Mouse (Mus musculus): Measurements from ENCODE around the gene Gdf3. TPM values are rescaled to one million over a fixed set of nuclear protein-coding genes. Genes with fewer than 3 reads are reported as not detected.
A peak's percentile ranks its signal among the peaks of the same experiment; 100 is the strongest.
"Not testable (repeated sequence)": the region's sequence is repeated elsewhere in the genome, so short reads cannot be mapped to it uniquely, and the experiment has no call there.

The Gdf3 gene
- total RNA-seq, 2 experiments from 2014 or later: not detected

- intact Hi-C loops (cut with DNase I); DNase-seq (ENCODE audit: low spot score in 2 of 2): not testable (repeated sequence)
Measured at GRCm38 (mm10) chr6:122575037-122575436, 34.9 kb downstream of the Gdf3 start.

GRCm38 (mm10) chr6:122571617-122571959, 38.3 kb downstream of the Gdf3 start:
- peak in 1 of 2 experiments; percentile 29 for DNase-seq (ENCODE audit: low spot score in 2 of 2)
- intact Hi-C loops (cut with DNase I): no loop called here

DNA sequence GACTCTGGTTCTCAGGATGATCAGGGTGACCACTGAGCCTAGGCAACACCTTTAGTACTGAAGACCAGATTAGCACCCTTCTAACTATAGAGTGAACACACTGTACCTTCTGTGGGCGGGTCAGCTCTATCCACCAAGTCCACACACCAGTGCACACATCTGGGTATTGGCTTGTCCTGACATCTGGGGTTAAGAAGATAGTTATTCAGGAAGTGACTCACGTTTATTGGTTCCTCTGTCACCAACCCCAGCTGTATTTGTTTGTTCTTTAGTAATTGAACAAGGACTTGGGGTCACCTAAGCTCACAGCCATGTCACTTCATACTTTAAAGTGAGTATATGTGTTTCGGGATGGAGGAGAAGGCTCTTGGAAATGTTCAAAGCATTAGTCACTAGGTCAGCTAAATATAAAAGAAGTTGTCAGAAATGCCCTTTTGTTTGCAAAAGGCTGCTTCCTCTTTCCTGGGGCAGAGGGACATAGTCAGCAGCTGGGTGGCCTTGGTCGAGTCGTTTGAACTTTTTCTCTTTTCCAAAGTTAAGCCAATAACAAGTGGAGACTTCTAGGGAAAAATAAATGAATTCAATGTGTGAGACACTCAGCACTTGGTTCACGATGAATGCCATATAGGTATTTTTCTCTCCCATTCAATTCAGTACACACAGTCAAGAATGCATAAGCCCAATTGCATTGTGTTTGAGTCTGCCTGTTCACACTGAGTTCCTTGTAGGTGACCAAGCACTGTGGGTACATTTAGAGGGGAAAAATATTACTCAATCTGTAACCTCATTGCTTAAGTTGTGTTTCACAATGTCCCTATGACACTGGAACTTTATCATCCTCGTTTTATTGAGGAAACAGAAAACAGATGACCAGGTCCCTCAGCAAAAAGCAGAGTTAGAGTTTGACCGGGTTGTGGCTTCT, 38.9 kb downstream of the Gdf3 start:
- DNase-seq (ENCODE audit: low spot score in 2 of 2): no peak
- intact Hi-C loops (cut with DNase I): no loop called here

GRCm38 (mm10) chr6:122569762-122570161, 40.1 kb downstream of the Gdf3 start:
- intact Hi-C loops (cut with DNase I): no loop called here
- no peak for DNase-seq (ENCODE audit: low spot score in 2 of 2)

DNA sequence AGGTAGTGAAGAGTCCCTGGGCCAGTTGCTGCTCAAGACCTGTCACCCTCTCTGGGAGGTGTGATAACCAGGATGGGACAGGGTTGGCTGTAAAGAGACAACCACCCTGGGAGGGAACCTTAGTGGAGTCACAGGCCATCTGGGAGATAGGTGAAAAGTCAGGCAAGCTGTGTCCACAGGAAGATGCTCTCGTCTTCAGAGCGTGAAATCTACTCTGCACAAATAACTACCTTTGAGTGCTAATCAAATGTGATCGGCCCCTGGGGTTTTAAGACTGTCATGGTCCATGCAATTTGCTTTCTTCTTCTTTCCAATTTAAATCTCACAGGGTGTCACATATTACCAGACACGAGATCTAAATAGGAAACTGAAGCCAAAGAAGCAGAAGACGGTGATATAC, 40.8 kb downstream of the Gdf3 start:
- intact Hi-C loops (cut with DNase I): no loop called here

GRCm38 (mm10) chr6:122565070-122565784, 44.7 kb downstream of the Gdf3 start:
- intact Hi-C loops (cut with DNase I): no loop called here
- DNase-seq (ENCODE audit: low spot score in 2 of 2): no peak

More for the DNA sequence above, 40.8 kb downstream of the Gdf3 start:
- no peak for DNase-seq (ENCODE audit: low spot score in 2 of 2)

GRCm38 (mm10) chr6:122562463-122562862, 47.4 kb downstream of the Gdf3 start:
- intact Hi-C loops (cut with DNase I): loop anchor here (5.0 kb wide), 2 partner anchors 35 to 65 kb away; partner anchors contain the start of gene Rimklb
- DNase-seq (ENCODE audit: low spot score in 2 of 2): peak; percentile 69 to 78

DNA sequence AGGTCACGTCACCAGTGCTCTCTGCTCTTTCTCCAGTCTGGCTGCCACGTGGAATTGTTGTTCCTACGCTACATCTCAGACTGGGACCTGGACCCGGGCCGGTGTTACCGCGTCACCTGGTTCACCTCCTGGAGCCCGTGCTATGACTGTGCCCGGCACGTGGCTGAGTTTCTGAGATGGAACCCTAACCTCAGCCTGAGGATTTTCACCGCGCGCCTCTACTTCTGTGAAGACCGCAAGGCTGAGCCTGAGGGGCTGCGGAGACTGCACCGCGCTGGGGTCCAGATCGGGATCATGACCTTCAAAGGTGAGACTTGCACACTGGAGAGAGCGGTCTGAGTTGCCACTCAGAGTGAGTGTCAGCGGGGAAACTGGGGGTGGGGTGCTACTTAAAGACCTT, 48.9 kb downstream of the Gdf3 start:
- DNase-seq (ENCODE audit: low spot score in 2 of 2): no peak
- intact Hi-C loops (cut with DNase I): loop anchor here (5.0 kb wide), 2 partner anchors 34 to 64 kb away; partner anchors contain the start of gene Rimklb

- DNase-seq (ENCODE audit: low spot score in 2 of 2): peak; percentile 56 to 71
- intact Hi-C loops (cut with DNase I): loop anchor here (5.0 kb wide), 2 partner anchors 33 to 63 kb away; partner anchors contain the start of gene Rimklb
Measured at GRCm38 (mm10) chr6:122560427-122560826, 49.5 kb downstream of the Gdf3 start.

DNA sequence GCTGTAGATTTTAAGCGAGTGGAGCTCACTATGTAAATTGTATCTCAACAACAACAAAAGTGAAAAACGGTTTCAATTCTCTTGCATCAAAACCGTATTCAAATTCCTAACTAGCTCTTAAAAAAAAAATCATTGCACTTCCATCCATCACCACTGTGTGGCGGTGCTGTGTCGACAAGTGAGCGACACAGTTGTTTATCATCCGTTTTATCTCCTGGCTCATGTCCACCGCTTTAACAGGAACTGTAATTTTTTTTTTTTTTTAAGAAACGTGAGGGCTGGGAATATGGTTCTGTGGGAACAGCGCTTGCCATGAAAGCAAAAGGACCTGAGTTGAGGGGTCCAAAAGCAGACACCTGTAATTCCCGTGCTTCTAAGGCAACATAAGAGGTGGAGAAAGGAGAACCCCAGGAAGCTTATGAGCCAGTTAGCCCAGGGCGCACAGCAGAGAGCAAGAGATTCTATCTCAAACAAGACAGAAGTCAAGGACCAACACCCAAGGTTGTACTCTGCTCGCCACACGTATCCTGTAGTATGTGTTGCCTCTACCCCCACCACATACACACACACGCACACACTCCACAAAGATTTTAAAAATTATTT, 52.8 kb downstream of the Gdf3 start:
- DNase-seq (ENCODE audit: low spot score in 2 of 2): peak; percentile 80 to 86
- intact Hi-C loops (cut with DNase I): no loop called here

Other genes with a start within 250 kb of the Gdf3 start
- 10 to 100 TPM; 84.1 to 91.8 TPM for gene Rimklb, start 111.3 kb downstream of the Gdf3 start, total RNA-seq (2021)
- 1 to 10 TPM in 1 of 2 experiments, under 1 TPM in 1; 0.32 to 1.2 TPM for gene Mfap5, start 104.2 kb downstream of the Gdf3 start, total RNA-seq (2021)
- gene Aicda, start 56.3 kb downstream of the Gdf3 start, total RNA-seq (2021): not detected
- gene Apobec1, start 7.6 kb downstream of the Gdf3 start, total RNA-seq (2021): 1 to 10 TPM; 1.0 to 1.4 TPM
- not detected for gene Dppa3, start 16.3 kb upstream of the Gdf3 start, total RNA-seq (2021)
- under 1 TPM in 1 of 2 experiments, not detected in 1; 0.16 TPM for gene Nanog, start 97.4 kb upstream of the Gdf3 start, total RNA-seq (2021)
- gene Slc2a3, start 191.6 kb upstream of the Gdf3 start, total RNA-seq (2021): 100 to 1,000 TPM; 142 to 156 TPM
- 10 to 100 TPM; 27.1 to 28.6 TPM for gene Foxj2, start 209.8 kb upstream of the Gdf3 start, total RNA-seq (2021)
- under 1 TPM; 0.60 to 0.66 TPM for gene C3ar1, start 246.1 kb upstream of the Gdf3 start, total RNA-seq (2021)

Measured in left cerebral cortex, postnatal 25 days (tissue).